Mouse (Mus musculus): ENCODE results near the gene Ing3. TPM values are rescaled to one million over a fixed set of nuclear protein-coding genes. Genes with fewer than 3 reads are reported as not detected.
A peak's percentile ranks its signal among the peaks of the same experiment; 100 is the strongest.

Ing3 gene
- polyA plus RNA-seq, 1 experiment from 2014 or later: 56.6 TPM

GRCm38 (mm10) chr6:21998131-21998530, 48.8 kb downstream of the Ing3 start:
- H3K27ac ChIP-seq: no peak overlapping the region
- H3K4me1 ChIP-seq: peaks cover 46% of the 10 kb centered on the region
- no peak overlapping the region for H3K4me3 ChIP-seq
- no peaks in the 10 kb centered on the region for H3K9me3 ChIP-seq
- WGBS: 38% methylated on average over 4 of the region's 4 CpGs
- H3K9ac ChIP-seq: no peak overlapping the region
- no peaks in the 10 kb centered on the region for H3K36me3 ChIP-seq
- ATAC-seq (ENCODE audit: borderline replicate concordance, extremely low read depth, low FRiP score, low TSS enrichment): no peak
- no peak overlapping the region for H3K4me2 ChIP-seq
- no peaks in the 10 kb centered on the region for H3K27me3 ChIP-seq

- Histone ChIP-seq H3K4me2 (peak overlapping the region; percentile 35), H3K27me3 (no peaks in the 10 kb centered on the region), H3K4me3 (no peak overlapping the region), H3K9me3 (no peaks in the 10 kb centered on the region), H3K36me3 (no peaks in the 10 kb centered on the region), H3K9ac (no peak overlapping the region), H3K4me1 (peaks cover 52% of the 10 kb centered on the region), H3K27ac (peak overlapping the region; percentile 57)
- 17% methylated on average over 11 of the region's 11 CpGs for WGBS
- ATAC-seq (ENCODE audit: borderline replicate concordance, extremely low read depth, low FRiP score, low TSS enrichment): no peak
Observed at GRCm38 (mm10) chr6:21999025-21999424, 49.7 kb downstream of the Ing3 start.

- Histone ChIP-seq H3K4me3 (no peak overlapping the region), H3K36me3 (no peaks in the 10 kb centered on the region), H3K4me2 (no peak overlapping the region), H3K27me3 (no peaks in the 10 kb centered on the region), H3K27ac (no peak overlapping the region), H3K9me3 (no peaks in the 10 kb centered on the region), H3K4me1 (peaks cover 58% of the 10 kb centered on the region), H3K9ac (no peak overlapping the region)
- no peak for ATAC-seq (ENCODE audit: borderline replicate concordance, extremely low read depth, low FRiP score, low TSS enrichment)
- 15% methylated on average over 6 of the region's 6 CpGs for WGBS
Observed at GRCm38 (mm10) chr6:22000086-22000485, 50.7 kb downstream of the Ing3 start.

- ATAC-seq (ENCODE audit: borderline replicate concordance, extremely low read depth, low FRiP score, low TSS enrichment): no peak
- WGBS: 66% methylated on average over 3 of the region's 3 CpGs
Observed at GRCm38 (mm10) chr6:22000881-22001280, 51.5 kb downstream of the Ing3 start.

GRCm38 (mm10) chr6:22001284-22001916, 52.0 kb downstream of the Ing3 start:
- no peak for ATAC-seq (ENCODE audit: borderline replicate concordance, extremely low read depth, low FRiP score, low TSS enrichment)
- Histone ChIP-seq H3K27ac (no peak overlapping the region), H3K4me1 (peaks cover 58% of the 10 kb centered on the region)

More at GRCm38 (mm10) chr6:22000881-22001280, 51.5 kb downstream of the Ing3 start:
- Histone ChIP-seq H3K9ac (no peak overlapping the region), H3K4me2 (no peak overlapping the region), H3K9me3 (no peaks in the 10 kb centered on the region), H3K4me3 (no peak overlapping the region), H3K27ac (no peak overlapping the region), H3K27me3 (no peaks in the 10 kb centered on the region), H3K4me1 (peaks cover 58% of the 10 kb centered on the region), H3K36me3 (no peaks in the 10 kb centered on the region)

GRCm38 (mm10) chr6:22002521-22003199, 53.3 kb downstream of the Ing3 start:
- peak overlapping the region; percentile 36 for H3K4me2 ChIP-seq
- H3K9ac ChIP-seq: 0 out of 2 replicates have a peak overlapping the region, but pooled peaks have one; percentile 3
- peak overlapping the region; percentile 87 for H3K27ac ChIP-seq
- no peaks in the 10 kb centered on the region for H3K9me3 ChIP-seq
- H3K36me3 ChIP-seq: no peaks in the 10 kb centered on the region
- H3K27me3 ChIP-seq: no peaks in the 10 kb centered on the region
- 47% methylated on average over 17 of the region's 17 CpGs for WGBS
- H3K4me1 ChIP-seq: peaks cover 55% of the 10 kb centered on the region
- H3K4me3 ChIP-seq: no peak overlapping the region
- peak; percentile 43; the same call in 1 of the 2 replicates for ATAC-seq (ENCODE audit: borderline replicate concordance, extremely low read depth, low FRiP score, low TSS enrichment)

More at GRCm38 (mm10) chr6:22001284-22001916, 52.0 kb downstream of the Ing3 start:
- no peak overlapping the region for H3K4me3 ChIP-seq
- H3K36me3 ChIP-seq: no peaks in the 10 kb centered on the region
- H3K27me3 ChIP-seq: no peaks in the 10 kb centered on the region
- no peak overlapping the region for H3K9ac ChIP-seq
- WGBS: 82% methylated on average over 5 of the region's 5 CpGs
- no peak overlapping the region for H3K4me2 ChIP-seq
- H3K9me3 ChIP-seq: no peaks in the 10 kb centered on the region

GRCm38 (mm10) chr6:22003200-22003587, 53.8 kb downstream of the Ing3 start:
- peak; percentile 95 for ATAC-seq (ENCODE audit: borderline replicate concordance, extremely low read depth, low FRiP score, low TSS enrichment)
- H3K36me3 ChIP-seq: no peaks in the 10 kb centered on the region
- H3K9ac ChIP-seq: no peak overlapping the region
- peaks cover 52% of the 10 kb centered on the region for H3K4me1 ChIP-seq
- H3K27ac ChIP-seq: peak overlapping the region; percentile 87
- H3K9me3 ChIP-seq: no peaks in the 10 kb centered on the region
- H3K4me2 ChIP-seq: peak overlapping the region; percentile 36
- WGBS: 17% methylated on average over 6 of the region's 6 CpGs
- no peaks in the 10 kb centered on the region for H3K27me3 ChIP-seq
- H3K4me3 ChIP-seq: no peak overlapping the region

GRCm38 (mm10) chr6:22003959-22004543, 54.7 kb downstream of the Ing3 start:
- Histone ChIP-seq H3K36me3 (no peaks in the 10 kb centered on the region), H3K4me3 (no peak overlapping the region), H3K4me2 (peak overlapping the region; percentile 34), H3K27me3 (no peaks in the 10 kb centered on the region), H3K9me3 (no peaks in the 10 kb centered on the region), H3K27ac (peak overlapping the region; percentile 87), H3K4me1 (peaks cover 43% of the 10 kb centered on the region), H3K9ac (no peak overlapping the region)
- ATAC-seq (ENCODE audit: borderline replicate concordance, extremely low read depth, low FRiP score, low TSS enrichment): peak; percentile 53; the same call in 1 of the 2 replicates
- WGBS: 54% methylated on average over 10 of the region's 10 CpGs

- H3K27me3 ChIP-seq: no peaks in the 10 kb centered on the region
- no peak overlapping the region for H3K4me2 ChIP-seq
- H3K4me1 ChIP-seq: peaks cover 17% of the 10 kb centered on the region
- no peak overlapping the region for H3K9ac ChIP-seq
- H3K27ac ChIP-seq: no peak overlapping the region
- 93% methylated on average over 7 of the region's 7 CpGs for WGBS
- no peak for ATAC-seq (ENCODE audit: borderline replicate concordance, extremely low read depth, low FRiP score, low TSS enrichment)
- no peaks in the 10 kb centered on the region for H3K36me3 ChIP-seq
- no peak overlapping the region for H3K4me3 ChIP-seq
- H3K9me3 ChIP-seq: no peaks in the 10 kb centered on the region
Observed at GRCm38 (mm10) chr6:22008346-22008745, 59.0 kb downstream of the Ing3 start.

- 81% methylated on average over 12 of the region's 12 CpGs for WGBS
- no peak for ATAC-seq (ENCODE audit: borderline replicate concordance, extremely low read depth, low FRiP score, low TSS enrichment)
- Histone ChIP-seq H3K36me3 (no peaks in the 10 kb centered on the region), H3K9me3 (no peaks in the 10 kb centered on the region), H3K27me3 (no peaks in the 10 kb centered on the region), H3K9ac (no peak overlapping the region), H3K4me2 (no peak overlapping the region), H3K4me3 (no peak overlapping the region), H3K27ac (no peak overlapping the region), H3K4me1 (peaks cover 5% of the 10 kb centered on the region; the same call in 1 of the 2 replicates)
Observed at GRCm38 (mm10) chr6:22010258-22010657, 60.9 kb downstream of the Ing3 start.

GRCm38 (mm10) chr6:22010761-22011281, 61.5 kb downstream of the Ing3 start:
- Histone ChIP-seq H3K4me3 (no peak overlapping the region), H3K4me1 (peaks cover 5% of the 10 kb centered on the region; the same call in 1 of the 2 replicates), H3K9ac (no peak overlapping the region), H3K36me3 (no peaks in the 10 kb centered on the region), H3K27ac (no peak overlapping the region), H3K27me3 (no peaks in the 10 kb centered on the region), H3K9me3 (no peaks in the 10 kb centered on the region), H3K4me2 (no peak overlapping the region)
- WGBS: 65% methylated on average over 11 of the region's 11 CpGs
- ATAC-seq (ENCODE audit: borderline replicate concordance, extremely low read depth, low FRiP score, low TSS enrichment): peak; percentile 48; the same call in 1 of the 2 replicates

- Histone ChIP-seq H3K27me3 (no peaks in the 10 kb centered on the region), H3K4me1 (peaks cover 5% of the 10 kb centered on the region; the same call in 1 of the 2 replicates), H3K4me2 (no peak overlapping the region), H3K9me3 (no peaks in the 10 kb centered on the region), H3K27ac (no peak overlapping the region), H3K4me3 (no peak overlapping the region), H3K9ac (no peak overlapping the region), H3K36me3 (no peaks in the 10 kb centered on the region)
- no peak for ATAC-seq (ENCODE audit: borderline replicate concordance, extremely low read depth, low FRiP score, low TSS enrichment)
- WGBS: 45% methylated on average over 2 of the region's 2 CpGs
Observed at GRCm38 (mm10) chr6:22011546-22011945, 62.2 kb downstream of the Ing3 start.
